Mouse (Mus musculus) lung, postnatal 0 days (tissue): ENCODE measurements around the gene Cdca5. TPM values are rescaled to one million over a fixed set of nuclear protein-coding genes. Genes with fewer than 3 reads are reported as not detected.

ENCODE experiments used
- ATAC-seq: fragments of 200-750 bp; cut with Nextera tagmentation; 2 replicates; pipeline ENCODE4 v1.8.0; 2017; ENCODE audit warnings: moderate library complexity
- DNase-seq: peaks from one replicate; pipeline ENCODE4 v3.0.0-alpha.2; 2016; ENCODE audit warnings: low spot score
- H3K27ac ChIP-seq: fragments of 300-500 bp; sonication (generic); 2 replicates; pipeline ENCODE4 v1.5.1; 2014; ENCODE audit warnings: antibody characterized with exemption, mild to moderate bottlenecking, low read length, mixed read lengths
- H3K27me3 ChIP-seq: fragments of 300-500 bp; sonication (generic); replicated peaks from 2 replicates; pipeline ENCODE4 v1.6.1; 2014; ENCODE audit warnings: low read length, mixed read lengths; ENCODE audit not compliant: insufficient read depth
- H3K36me3 ChIP-seq: fragments of 300-500 bp; sonication (generic); 2 replicates; pipeline ENCODE4 v1.6.1; 2014; ENCODE audit warnings: low read length, mixed read lengths; ENCODE audit not compliant: insufficient read depth
- H3K4me1 ChIP-seq: fragments of 300-500 bp; sonication (generic); 2 replicates; pipeline ENCODE4 v1.6.1; 2014; ENCODE audit warnings: antibody characterized with exemption, low read depth, low read length, mixed read lengths; ENCODE audit not compliant: insufficient read depth
- H3K4me2 ChIP-seq: fragments of 300-500 bp; sonication (generic); replicated peaks from 2 replicates; pipeline ENCODE4 v1.6.1; 2014; ENCODE audit warnings: low read depth, mild to moderate bottlenecking, low read length, moderate library complexity, mixed read lengths
- H3K4me3 ChIP-seq: fragments of 300-500 bp; sonication (generic); 2 replicates; pipeline ENCODE4 v1.5.1; 2014; ENCODE audit warnings: low read depth, low read length
- H3K9ac ChIP-seq: fragments of 300-500 bp; sonication (generic); replicated peaks from 2 replicates; pipeline ENCODE4 v1.6.1; 2014; ENCODE audit warnings: low read depth, mild to moderate bottlenecking
- H3K9me3 ChIP-seq: fragments of 300-500 bp; sonication (generic); 2 replicates; pipeline ENCODE4 v1.6.1; 2016; ENCODE audit warnings: low read length, mixed read lengths
- CTCF ChIP-seq: IDR thresholded peaks from 2 replicates; pipeline ENCODE4 v1.5.1; 2016; ENCODE audit warnings: antibody characterized with exemption, mild to moderate bottlenecking
- EP300 ChIP-seq: IDR thresholded peaks from 2 replicates; pipeline ENCODE4 v1.6.1; 2016; ENCODE audit warnings: antibody characterized with exemption, mild to moderate bottlenecking, control low read depth
- WGBS: fragments of 180-500 bp; shearing (Covaris S2); extraction: QIAGEN DNeasy Blood & Tissue Kit; methylation state at CpG from one replicate; pipeline ENCODE4 v1.1.7; 2014; 5-methylcytosine and 5-hydroxymethylcytosine counted together
- polyA plus RNA-seq: library from polyadenylated mRNA; unstranded; fragments of >200 nt; fragmentation: Nextera tagmentation; extraction: Ambion mirVana; gene quantifications from 2 replicates; pipeline ENCODE4 v1.2.1, GENCODE M21; 2015

Cdca5 gene
- polyA plus RNA-seq, 1 experiment from 2014 or later, result 2.8 TPM

GRCm38 (mm10) chr19:6058966-6059365, 25.8 kb upstream of the Cdca5 start:
- WGBS, result 71% methylated on average over 5 of the region's 5 CpGs
- H3K27ac ChIP-seq, result no peak overlapping the region
- H3K9me3 ChIP-seq, result no peaks in the 10 kb centered on the region
- H3K27me3 ChIP-seq, result no peaks in the 10 kb centered on the region
- H3K9ac ChIP-seq, result no peak overlapping the region
- no peak for DNase-seq
- peaks cover 15% of the 10 kb centered on the region for H3K4me1 ChIP-seq
- no peak for ATAC-seq
- peak overlapping the region; percentile 73; the same call in 1 of the 2 replicates for H3K4me3 ChIP-seq
- TF ChIP-seq EP300 (no peak), CTCF (no peak)
- peak overlapping the region; percentile 60 for H3K4me2 ChIP-seq
- H3K36me3 ChIP-seq, result peaks cover 10% of the 10 kb centered on the region; the same call in 1 of the 2 replicates

DNA sequence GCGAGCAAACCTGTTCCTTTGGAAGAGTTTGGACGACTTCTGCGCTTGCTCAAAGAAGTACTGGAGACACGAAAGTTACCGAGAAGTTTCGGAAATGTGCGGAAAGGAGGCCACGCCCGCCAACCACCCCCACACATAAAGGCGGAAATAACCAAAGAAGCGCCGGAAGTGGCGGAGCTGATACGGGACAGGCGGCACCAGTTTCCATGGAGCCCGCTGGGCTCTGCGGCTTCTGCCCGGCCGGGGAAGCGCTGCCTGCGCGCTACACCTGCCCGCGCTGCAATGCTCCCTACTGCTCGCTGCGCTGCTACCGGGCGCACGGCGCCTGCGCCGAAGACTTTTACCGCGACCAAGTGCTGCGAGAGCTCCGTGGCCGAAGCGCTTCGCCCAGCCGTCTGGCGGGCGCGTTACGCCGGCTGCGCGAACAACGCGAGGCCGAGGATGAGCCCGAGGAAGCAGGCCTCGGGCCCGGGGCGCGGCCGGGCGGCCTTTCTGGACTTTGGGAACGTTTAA, 23.7 kb upstream of the Cdca5 start, which contains the start of gene Znhit2:
Znhit2 (plus strand) TSS at position 172 of the 513 bp plus-strand sequence.
- H3K36me3 ChIP-seq, result no peaks in the 10 kb centered on the region
- TF ChIP-seq CTCF (peak; percentile 11; the same call in 1 of the 2 replicates), EP300 (no peak)
- peak within 1 kb of the TSS; percentile 90 for H3K4me2 ChIP-seq
- peak; percentile 83 for ATAC-seq
- H3K4me3 ChIP-seq, result peak within 1 kb of the TSS; percentile 70
- H3K27ac ChIP-seq, result peak within 1 kb of the TSS; percentile 89
- WGBS, result under 1% methylated on average over 45 of the region's 58 CpGs
- peak; percentile 98 for DNase-seq
- no peaks in the 10 kb centered on the region for H3K27me3 ChIP-seq
- no peaks in the 10 kb centered on the region for H3K9me3 ChIP-seq
- H3K9ac ChIP-seq, result peak within 1 kb of the TSS; percentile 90
- H3K4me1 ChIP-seq, result peaks cover 15% of the 10 kb centered on the region

DNA sequence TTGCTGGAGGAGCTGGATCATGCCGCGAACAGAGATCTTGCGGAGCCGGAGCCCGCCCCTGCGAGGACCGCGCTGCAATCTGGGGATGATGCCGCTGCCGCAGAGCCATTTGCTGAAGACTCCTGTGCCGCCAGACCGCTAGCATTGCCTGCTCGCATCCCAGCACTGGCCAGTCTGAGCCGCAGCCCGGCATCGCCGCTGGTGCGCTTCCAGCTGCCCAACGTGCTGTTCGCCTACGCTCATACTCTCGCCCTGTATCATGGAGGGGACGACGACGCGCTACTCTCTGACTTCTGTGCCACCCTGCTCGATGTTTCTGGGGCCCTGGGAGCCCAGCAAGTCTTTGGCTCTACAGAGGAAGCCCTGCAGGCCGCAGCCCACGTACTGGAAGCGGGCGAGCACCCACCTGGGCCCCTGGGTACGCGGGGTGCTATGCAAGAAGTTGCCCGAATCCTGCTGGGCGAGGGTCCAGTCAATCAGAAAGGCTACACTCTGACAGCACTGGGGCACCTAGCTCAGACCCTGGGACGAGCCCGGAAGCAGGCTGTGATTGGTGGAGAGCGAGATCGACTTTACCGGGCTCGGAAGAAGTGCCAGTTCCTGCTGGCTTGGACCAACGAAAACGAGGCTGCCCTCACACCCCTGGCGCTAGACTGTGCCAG, 23.0 kb upstream of the Cdca5 start:
- no peak for TF ChIP-seq CTCF
- no peak for TF ChIP-seq EP300
- Histone ChIP-seq H3K27ac (peak overlapping the region; percentile 89), H3K9ac (peak overlapping the region; percentile 90), H3K4me2 (peak overlapping the region; percentile 90), H3K27me3 (no peaks in the 10 kb centered on the region), H3K36me3 (no peaks in the 10 kb centered on the region), H3K9me3 (no peaks in the 10 kb centered on the region), H3K4me1 (peaks cover 14% of the 10 kb centered on the region), H3K4me3 (peak overlapping the region; percentile 70)
- DNase-seq (peak; percentile 51), ATAC-seq (0 out of 2 replicates have a peak, but pooled peaks have one; percentile 1)
- WGBS, result 2% methylated on average over 44 of the region's 44 CpGs

- Histone ChIP-seq H3K4me3 (peak overlapping the region; percentile 70), H3K27ac (peak overlapping the region; percentile 89; the same call in 1 of the 2 replicates), H3K9me3 (no peaks in the 10 kb centered on the region), H3K4me1 (peaks cover 16% of the 10 kb centered on the region), H3K4me2 (peak overlapping the region; percentile 90), H3K27me3 (no peaks in the 10 kb centered on the region), H3K9ac (peak overlapping the region; percentile 90; the same call in 1 of the 2 replicates), H3K36me3 (no peaks in the 10 kb centered on the region)
- WGBS, result 44% methylated on average over 5 of the region's 5 CpGs
- no peak for ATAC-seq
- TF ChIP-seq CTCF (no peak), EP300 (no peak)
- DNase-seq, result no peak
These were observed 22.4 kb upstream of the Cdca5 start for GRCm38 (mm10) chr19:6062418-6062817.

DNA sequence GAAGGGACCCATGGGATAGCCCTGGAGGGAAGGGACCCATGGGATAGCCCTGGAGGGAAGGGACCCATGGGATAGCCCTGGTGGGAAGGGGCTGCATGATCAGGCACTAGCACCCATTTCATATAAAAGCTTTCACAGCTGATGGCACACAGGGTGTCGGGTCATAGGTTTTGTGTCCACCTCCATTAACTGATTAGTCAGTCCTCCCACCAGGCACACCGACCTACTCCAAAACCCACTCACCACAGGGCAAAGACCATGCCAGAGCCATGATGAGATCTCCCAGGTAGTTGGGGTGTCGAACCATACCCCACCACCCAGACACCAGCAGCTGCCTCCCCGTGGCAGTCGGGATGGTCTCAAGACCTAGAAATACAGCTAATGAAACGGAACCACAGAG, 21.7 kb upstream of the Cdca5 start:
- H3K27me3 ChIP-seq, result no peaks in the 10 kb centered on the region
- no peak overlapping the region for H3K27ac ChIP-seq
- H3K9me3 ChIP-seq, result no peaks in the 10 kb centered on the region
- ATAC-seq (no peak), DNase-seq (no peak)
- WGBS, result 93% methylated on average over 6 of the region's 6 CpGs
- H3K4me2 ChIP-seq, result no peak overlapping the region
- TF ChIP-seq EP300, result no peak
- TF ChIP-seq CTCF, result no peak
- no peaks in the 10 kb centered on the region for H3K36me3 ChIP-seq
- no peak overlapping the region for H3K4me3 ChIP-seq
- H3K4me1 ChIP-seq, result peaks cover 19% of the 10 kb centered on the region
- H3K9ac ChIP-seq, result no peak overlapping the region

DNA sequence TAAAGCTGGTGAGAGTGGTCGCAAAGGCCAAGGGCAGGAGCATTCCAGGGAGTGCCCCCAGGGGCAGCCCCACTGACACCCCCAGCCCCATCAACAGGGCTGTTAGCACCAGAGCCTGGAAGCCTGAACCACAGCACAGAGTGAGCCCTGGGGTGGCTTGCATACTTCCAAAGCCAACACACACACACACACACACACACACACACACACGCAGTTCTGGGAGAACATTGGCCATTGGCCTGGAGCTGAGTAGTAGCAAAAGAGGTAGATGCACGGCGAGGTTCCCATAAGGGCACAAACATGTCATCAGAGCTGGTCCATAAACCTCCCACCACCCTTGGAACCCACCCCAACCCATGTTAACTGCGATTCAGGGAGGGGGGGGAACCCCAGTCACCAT, 18.2 kb upstream of the Cdca5 start:
- Histone ChIP-seq H3K27ac (no peak overlapping the region), H3K27me3 (no peaks in the 10 kb centered on the region), H3K9ac (peak overlapping the region; percentile 27; the same call in 1 of the 2 replicates), H3K36me3 (peaks cover 12% of the 10 kb centered on the region; the same call in 1 of the 2 replicates), H3K4me1 (peaks cover 19% of the 10 kb centered on the region), H3K4me2 (peak overlapping the region; percentile 77), H3K9me3 (no peaks in the 10 kb centered on the region), H3K4me3 (peak overlapping the region; percentile 37)
- DNase-seq (no peak), ATAC-seq (no peak)
- TF ChIP-seq EP300 (no peak), CTCF (no peak)
- WGBS, result 22% methylated on average over 5 of the region's 5 CpGs
